Mouse (Mus musculus): Measurements from ENCODE around the gene Rnd2. TPM values are rescaled to one million over a fixed set of nuclear protein-coding genes. Genes with fewer than 3 reads are reported as not detected.
"Not testable (repeated sequence)": the region's sequence is repeated elsewhere in the genome, so short reads cannot be mapped to it uniquely, and the experiment has no call there.

Rnd2 gene
- total and polyA plus RNA-seq, 2 experiments from 2014 or later: 5.1 to 6.1 TPM

- 51% methylated on average over 13 of the region's 13 CpGs for WGBS
- no peak overlapping the region for H3K4me2 ChIP-seq (ENCODE audit: low read depth, low read length)
Observed at GRCm38 (mm10) chr11:101462583-101463440, 2.0 kb upstream of the Rnd2 start.

GRCm38 (mm10) chr11:101465101-101465868 lies 486 bp downstream of the Rnd2 start:
- peak overlapping the region; percentile 73 for H3K4me3 ChIP-seq (ENCODE audit: low read depth, low read length)
- H3K27ac ChIP-seq (ENCODE audit: low read depth): peak overlapping the region; percentile 70
- ATAC-seq (ENCODE audit: insufficient read depth, low read depth) (peak; percentile 56), DNase-seq (ENCODE audit: low spot score) (peak; percentile 51)
- peaks cover 26% of the 10 kb centered on the region for H3K36me3 ChIP-seq (replicated peaks; ENCODE audit: control insufficient read depth, insufficient read depth, low read length)
- peak overlapping the region; percentile 89 for H3K4me2 ChIP-seq (ENCODE audit: low read depth, low read length)
- H3K9ac ChIP-seq (replicated peaks; ENCODE audit: low read depth, low read length): peak overlapping the region; percentile 62
- H3K9me3 ChIP-seq (replicated peaks; ENCODE audit: control insufficient read depth, low read length): no peaks in the 10 kb centered on the region
- TF ChIP-seq CTCF (IDR thresholded peaks at IDR 0.05; ENCODE audit: low read depth) (peak; percentile 17; the same call in 1 of the 2 replicates), EP300 (IDR thresholded peaks at IDR 0.05; ENCODE audit: low read depth) (no peak)
- no peaks in the 10 kb centered on the region for H3K27me3 ChIP-seq (ENCODE audit: control insufficient read depth, insufficient read depth, low read length)
- 0 out of 2 replicates have a peak, but pooled peaks cover 6% of the 10 kb centered on the region for H3K4me1 ChIP-seq (ENCODE audit: control insufficient read depth, insufficient read depth)
- WGBS: under 1% methylated on average over 51 of the region's 51 CpGs

More at GRCm38 (mm10) chr11:101462583-101463440, 2.0 kb upstream of the Rnd2 start:
- Histone ChIP-seq H3K9ac (replicated peaks; ENCODE audit: low read depth, low read length) (no peak overlapping the region), H3K36me3 (replicated peaks; ENCODE audit: control insufficient read depth, insufficient read depth, low read length) (peaks cover 50% of the 10 kb centered on the region), H3K9me3 (replicated peaks; ENCODE audit: control insufficient read depth, low read length) (no peaks in the 10 kb centered on the region), H3K27ac (ENCODE audit: low read depth) (no peak overlapping the region), H3K27me3 (ENCODE audit: control insufficient read depth, insufficient read depth, low read length) (no peaks in the 10 kb centered on the region), H3K4me1 (ENCODE audit: control insufficient read depth, insufficient read depth) (0 out of 2 replicates have a peak, but pooled peaks cover 3% of the 10 kb centered on the region), H3K4me3 (ENCODE audit: low read depth, low read length) (no peak overlapping the region)
- no peak for DNase-seq (ENCODE audit: low spot score)
- TF ChIP-seq EP300 (IDR thresholded peaks at IDR 0.05; ENCODE audit: low read depth): no peak
- no peak for TF ChIP-seq CTCF (IDR thresholded peaks at IDR 0.05; ENCODE audit: low read depth)
- ATAC-seq (ENCODE audit: insufficient read depth, low read depth): no peak

- Histone ChIP-seq H3K9me3 (replicated peaks; ENCODE audit: control insufficient read depth, low read length) (no peaks in the 10 kb centered on the region), H3K27ac (ENCODE audit: low read depth) (peak within 1 kb of the TSS; percentile 70), H3K9ac (replicated peaks; ENCODE audit: low read depth, low read length) (peak within 1 kb of the TSS; percentile 62), H3K27me3 (ENCODE audit: control insufficient read depth, insufficient read depth, low read length) (no peaks in the 10 kb centered on the region), H3K36me3 (replicated peaks; ENCODE audit: control insufficient read depth, insufficient read depth, low read length) (peaks cover 18% of the 10 kb centered on the region), H3K4me2 (ENCODE audit: low read depth, low read length) (peak within 1 kb of the TSS; percentile 89), H3K4me3 (ENCODE audit: low read depth, low read length) (peak within 1 kb of the TSS; percentile 73), H3K4me1 (ENCODE audit: control insufficient read depth, insufficient read depth) (0 out of 2 replicates have a peak, but pooled peaks cover 6% of the 10 kb centered on the region)
- ATAC-seq (ENCODE audit: insufficient read depth, low read depth) (peak; percentile 70), DNase-seq (ENCODE audit: low spot score) (peak; percentile 85)
- TF ChIP-seq EP300 (IDR thresholded peaks at IDR 0.05; ENCODE audit: low read depth): no peak
- TF ChIP-seq CTCF (IDR thresholded peaks at IDR 0.05; ENCODE audit: low read depth): no peak
- 1% methylated on average over 60 of the region's 60 CpGs for WGBS
Observed at GRCm38 (mm10) chr11:101465869-101466551, 1.2 kb downstream of the Rnd2 start, which contains the start of gene Vat1. TSS of gene Vat1 (minus strand) at chr11:101466230.

- Histone ChIP-seq H3K36me3 (replicated peaks; ENCODE audit: control insufficient read depth, insufficient read depth, low read length) (peaks cover 13% of the 10 kb centered on the region), H3K4me3 (ENCODE audit: low read depth, low read length) (peak overlapping the region; percentile 73), H3K4me2 (ENCODE audit: low read depth, low read length) (peak overlapping the region; percentile 89), H3K9ac (replicated peaks; ENCODE audit: low read depth, low read length) (peak overlapping the region; percentile 62; the same call in 1 of the 2 replicates)
- not testable (repeated sequence) for DNase-seq (ENCODE audit: low spot score); H3K4me1 ChIP-seq (ENCODE audit: control insufficient read depth, insufficient read depth); ATAC-seq (ENCODE audit: insufficient read depth, low read depth); H3K27me3 ChIP-seq (ENCODE audit: control insufficient read depth, insufficient read depth, low read length); H3K27ac ChIP-seq (ENCODE audit: low read depth); H3K9me3 ChIP-seq (replicated peaks; ENCODE audit: control insufficient read depth, low read length)
- 49% methylated on average over 5 of the region's 5 CpGs for WGBS
Observed at GRCm38 (mm10) chr11:101466552-101466950, 1.8 kb downstream of the Rnd2 start.
